Mouse (Mus musculus): ENCODE data around the gene Bbs9.

DNA sequence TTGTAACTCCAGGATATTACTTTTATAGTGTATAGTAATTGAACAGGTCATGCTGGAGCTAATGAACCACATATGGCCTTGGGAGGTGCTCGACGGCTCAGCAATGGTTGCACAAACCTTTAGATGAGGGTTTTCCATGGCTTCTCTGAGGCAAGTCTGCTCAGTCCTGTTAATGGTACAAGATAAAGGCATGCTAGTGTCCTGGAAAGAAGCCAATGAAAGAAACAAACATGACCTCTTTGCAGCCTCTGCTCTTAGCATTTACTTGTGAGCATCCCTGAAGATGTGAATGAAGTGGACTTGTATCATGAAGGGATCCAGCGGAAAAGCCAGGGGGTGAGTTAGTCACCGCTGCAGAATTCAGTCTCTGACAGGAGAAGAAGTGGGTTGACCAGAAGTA, 64.0 kb downstream of the Bbs9 start:
- TF ChIP-seq CTCF (IDR thresholded peaks at IDR 0.05), result no peak
- no peak for TF ChIP-seq POLR2A (IDR thresholded peaks at IDR 0.05; ENCODE audit: insufficient read depth, low read depth, low read length)

All from heart, adult 2 months (tissue).